Mouse (Mus musculus): Measurements from ENCODE around the gene Chrna4. TPM values are rescaled to one million over a fixed set of nuclear protein-coding genes. Genes with fewer than 3 reads are reported as not detected.

The Chrna4 gene
- polyA plus RNA-seq, 1 experiment from 2014 or later = 0.04 TPM

DNA sequence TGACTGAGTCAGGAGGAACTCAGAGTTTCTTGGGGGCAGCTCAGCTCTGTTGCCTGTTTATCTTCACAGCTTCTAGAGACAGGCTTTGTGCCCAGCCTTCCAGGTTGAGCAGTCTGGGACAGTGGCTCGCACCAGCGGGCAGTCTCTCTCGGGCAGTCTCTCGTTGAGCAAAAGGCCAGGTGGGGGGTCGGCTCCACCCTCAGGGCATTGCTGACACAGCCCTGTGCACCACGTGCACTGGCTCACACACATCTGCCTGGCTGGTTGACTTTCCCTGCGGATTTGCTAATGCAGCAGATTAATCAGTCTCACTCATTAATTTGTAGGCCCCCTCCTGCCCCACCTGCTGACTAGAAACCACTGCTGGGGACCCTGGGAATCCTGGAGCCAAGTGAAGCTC is 1.4 kb downstream of the Chrna4 start:
- WGBS = 13% methylated on average over 7 of the region's 7 CpGs
- H3K9ac ChIP-seq (replicated peaks; ENCODE audit: low read depth) = no peak overlapping the region
- TF ChIP-seq EP300 (IDR thresholded peaks at IDR 0.05) (no peak), CTCF (IDR thresholded peaks at IDR 0.05) (no peak)
- no peak overlapping the region for H3K4me3 ChIP-seq (ENCODE audit: low read depth, low read length)
- no peak overlapping the region for H3K27ac ChIP-seq (ENCODE audit: low read length)
- H3K4me1 ChIP-seq (ENCODE audit: insufficient read depth, low read depth, low read length) = no peaks in the 10 kb centered on the region
- ATAC-seq (no peak), DNase-seq (ENCODE audit: low spot score) (no peak)
- peaks cover 18% of the 10 kb centered on the region for H3K27me3 ChIP-seq (replicated peaks; ENCODE audit: insufficient read depth, low read length)
- no peak overlapping the region for H3K4me2 ChIP-seq (replicated peaks; ENCODE audit: low read depth, low read length)
- no peaks in the 10 kb centered on the region for H3K9me3 ChIP-seq (ENCODE audit: low read length)
- no peaks in the 10 kb centered on the region for H3K36me3 ChIP-seq (ENCODE audit: insufficient read depth, low read length)

DNA sequence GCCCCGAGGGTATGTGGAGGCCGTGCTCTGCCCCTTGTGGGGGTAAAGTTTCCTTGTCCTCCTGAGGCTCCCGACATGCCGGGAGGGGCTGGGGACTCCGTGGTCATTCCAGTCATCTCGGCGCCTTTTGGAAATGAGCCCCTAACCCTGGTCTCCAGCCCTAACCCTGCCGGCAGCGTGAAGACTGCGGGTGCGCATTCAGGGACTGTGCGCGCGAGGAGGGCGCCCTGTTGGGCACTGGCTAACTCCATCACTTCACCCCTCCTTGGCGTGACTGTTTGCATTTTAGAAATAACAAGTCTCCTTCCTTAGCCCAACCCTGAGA is 4.0 kb downstream of the Chrna4 start:
- H3K4me3 ChIP-seq (ENCODE audit: low read depth, low read length) = peak overlapping the region; percentile 36
- TF ChIP-seq CTCF (IDR thresholded peaks at IDR 0.05) = no peak
- TF ChIP-seq EP300 (IDR thresholded peaks at IDR 0.05) = no peak
- no peaks in the 10 kb centered on the region for H3K36me3 ChIP-seq (ENCODE audit: insufficient read depth, low read length)
- under 1% methylated on average over 16 of the region's 16 CpGs for WGBS
- ATAC-seq (no peak), DNase-seq (ENCODE audit: low spot score) (no peak)
- H3K27ac ChIP-seq (ENCODE audit: low read length) = no peak overlapping the region
- no peak overlapping the region for H3K9ac ChIP-seq (replicated peaks; ENCODE audit: low read depth)
- peak overlapping the region; percentile 75 for H3K4me2 ChIP-seq (replicated peaks; ENCODE audit: low read depth, low read length)
- H3K9me3 ChIP-seq (ENCODE audit: low read length) = no peaks in the 10 kb centered on the region
- peaks cover 18% of the 10 kb centered on the region for H3K27me3 ChIP-seq (replicated peaks; ENCODE audit: insufficient read depth, low read length)
- no peaks in the 10 kb centered on the region for H3K4me1 ChIP-seq (ENCODE audit: insufficient read depth, low read depth, low read length)

DNA sequence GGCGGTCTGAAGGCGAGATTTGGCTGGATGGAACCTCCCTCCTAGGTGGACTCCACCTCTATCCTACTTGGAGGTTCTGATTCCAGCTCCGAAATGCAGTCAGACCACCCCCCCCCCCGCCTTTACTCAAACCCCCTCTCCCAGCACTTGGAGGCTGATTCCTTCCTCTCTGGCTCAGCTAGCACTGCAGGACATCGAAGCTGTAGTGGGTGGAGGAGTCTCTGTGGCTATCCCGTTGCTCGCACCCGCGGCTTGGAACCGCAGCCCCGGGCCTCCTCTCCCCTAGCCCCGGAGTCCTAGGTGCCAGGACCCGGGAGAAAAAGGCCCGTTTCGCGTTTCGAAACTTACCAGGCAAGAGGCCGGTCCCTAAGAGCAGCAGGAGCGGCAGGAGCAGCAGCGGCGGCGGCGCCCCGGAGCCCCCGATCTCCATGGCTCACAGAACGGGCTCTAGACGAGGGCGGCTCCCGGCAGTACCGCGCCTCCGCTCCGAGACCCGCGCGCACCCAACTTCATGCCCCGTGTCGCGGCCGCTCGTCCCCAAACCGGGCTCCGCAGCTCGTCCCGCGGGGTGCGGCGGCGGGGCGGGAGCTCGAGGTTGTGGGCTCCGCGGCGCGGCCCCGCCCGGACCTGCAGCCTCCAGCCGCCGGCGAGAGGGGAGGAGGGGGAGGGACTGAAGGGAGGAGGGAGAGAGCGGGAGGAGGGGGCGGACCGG is 4.5 kb downstream of the Chrna4 start:
- Histone ChIP-seq H3K4me2 (replicated peaks; ENCODE audit: low read depth, low read length) (peak overlapping the region; percentile 75), H3K9ac (replicated peaks; ENCODE audit: low read depth) (no peak overlapping the region), H3K27ac (ENCODE audit: low read length) (no peak overlapping the region), H3K4me1 (ENCODE audit: insufficient read depth, low read depth, low read length) (no peaks in the 10 kb centered on the region), H3K27me3 (replicated peaks; ENCODE audit: insufficient read depth, low read length) (peaks cover 18% of the 10 kb centered on the region), H3K4me3 (ENCODE audit: low read depth, low read length) (peak overlapping the region; percentile 36), H3K36me3 (ENCODE audit: insufficient read depth, low read length) (no peaks in the 10 kb centered on the region), H3K9me3 (ENCODE audit: low read length) (no peaks in the 10 kb centered on the region)
- TF ChIP-seq EP300 (IDR thresholded peaks at IDR 0.05) = no peak
- TF ChIP-seq CTCF (IDR thresholded peaks at IDR 0.05) = no peak
- DNase-seq (ENCODE audit: low spot score) = no peak
- 2% methylated on average over 36 of the region's 63 CpGs for WGBS
- no peak for ATAC-seq

DNA sequence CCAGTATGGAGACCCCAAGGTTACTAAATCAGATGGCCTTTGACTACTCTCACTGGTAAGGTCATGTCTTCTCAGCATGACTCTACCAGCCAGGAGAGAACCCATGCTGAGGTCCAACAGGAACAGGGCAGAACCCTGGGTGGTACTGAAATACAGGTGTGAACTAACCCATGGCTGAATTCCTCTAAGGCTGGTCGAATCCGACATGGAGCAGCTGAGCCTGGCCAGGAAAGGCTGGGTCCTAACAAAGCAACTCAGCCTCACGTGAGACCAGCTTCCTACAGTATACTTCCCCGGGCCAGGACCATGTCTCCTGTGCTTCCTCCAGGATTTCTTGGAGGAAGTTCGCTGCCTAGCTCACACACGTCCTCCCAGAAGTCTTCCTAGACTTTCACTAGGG is 6.8 kb downstream of the Chrna4 start:
- ATAC-seq (no peak), DNase-seq (ENCODE audit: low spot score) (no peak)
- Histone ChIP-seq H3K9me3 (ENCODE audit: low read length) (no peaks in the 10 kb centered on the region), H3K27ac (ENCODE audit: low read length) (no peak overlapping the region), H3K4me3 (ENCODE audit: low read depth, low read length) (no peak overlapping the region), H3K4me1 (ENCODE audit: insufficient read depth, low read depth, low read length) (no peaks in the 10 kb centered on the region), H3K27me3 (replicated peaks; ENCODE audit: insufficient read depth, low read length) (peaks cover 18% of the 10 kb centered on the region), H3K4me2 (replicated peaks; ENCODE audit: low read depth, low read length) (no peak overlapping the region), H3K9ac (replicated peaks; ENCODE audit: low read depth) (no peak overlapping the region), H3K36me3 (ENCODE audit: insufficient read depth, low read length) (no peaks in the 10 kb centered on the region)
- 57% methylated on average over 6 of the region's 6 CpGs for WGBS
- TF ChIP-seq EP300 (IDR thresholded peaks at IDR 0.05) (no peak), CTCF (IDR thresholded peaks at IDR 0.05) (no peak)

DNA sequence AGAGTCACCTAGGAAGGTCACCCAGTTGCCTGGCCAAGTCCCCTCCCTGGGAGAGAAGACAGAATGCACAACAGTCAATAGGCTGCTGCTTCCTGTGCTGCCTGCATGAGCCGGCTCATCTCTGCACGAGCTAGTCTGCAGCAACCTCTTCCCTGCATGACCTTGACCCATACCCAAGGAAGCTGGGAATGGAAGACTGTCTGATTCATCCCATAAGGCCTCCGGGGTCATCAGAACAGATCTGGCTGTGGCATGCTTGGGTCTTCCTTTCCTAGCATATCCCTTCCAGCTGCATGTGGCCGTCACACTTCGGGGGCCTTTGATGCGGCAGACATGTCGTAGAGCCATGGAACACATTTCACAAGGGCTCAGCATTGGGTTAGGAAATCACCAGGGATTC is 8.2 kb downstream of the Chrna4 start:
- Histone ChIP-seq H3K27me3 (replicated peaks; ENCODE audit: insufficient read depth, low read length) (peaks cover 18% of the 10 kb centered on the region), H3K9me3 (ENCODE audit: low read length) (no peaks in the 10 kb centered on the region), H3K4me3 (ENCODE audit: low read depth, low read length) (no peak overlapping the region), H3K4me2 (replicated peaks; ENCODE audit: low read depth, low read length) (no peak overlapping the region), H3K9ac (replicated peaks; ENCODE audit: low read depth) (no peak overlapping the region), H3K4me1 (ENCODE audit: insufficient read depth, low read depth, low read length) (no peaks in the 10 kb centered on the region), H3K36me3 (ENCODE audit: insufficient read depth, low read length) (no peaks in the 10 kb centered on the region), H3K27ac (ENCODE audit: low read length) (no peak overlapping the region)
- 75% methylated on average over 7 of the region's 7 CpGs for WGBS
- no peak for DNase-seq (ENCODE audit: low spot score)
- TF ChIP-seq CTCF (IDR thresholded peaks at IDR 0.05) (no peak), EP300 (IDR thresholded peaks at IDR 0.05) (no peak)
- ATAC-seq = no peak

DNA sequence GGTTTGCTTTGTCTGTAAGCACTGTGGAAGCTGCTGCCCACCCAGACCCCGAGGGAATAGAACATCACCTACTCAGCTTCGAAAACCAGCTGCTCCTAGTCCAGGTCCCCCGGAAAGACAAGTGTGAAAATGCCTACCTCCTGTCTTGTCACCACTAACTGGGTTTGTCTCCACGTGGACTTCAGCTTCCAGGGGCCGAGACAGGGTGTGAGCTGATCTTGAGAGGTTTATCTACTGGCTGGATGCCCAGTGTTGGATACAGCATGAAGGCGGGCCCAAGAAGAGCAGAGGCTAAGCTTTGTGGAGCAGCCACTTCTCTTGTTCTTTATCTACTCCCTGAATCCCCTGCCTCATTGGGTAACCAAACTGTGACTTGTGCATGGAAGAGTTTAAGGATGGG is 10.0 kb downstream of the Chrna4 start:
- 31% methylated on average over 6 of the region's 6 CpGs for WGBS
- peaks cover 6% of the 10 kb centered on the region; the same call in 1 of the 2 replicates for H3K27me3 ChIP-seq (replicated peaks; ENCODE audit: insufficient read depth, low read length)
- no peak overlapping the region for H3K9ac ChIP-seq (replicated peaks; ENCODE audit: low read depth)
- no peaks in the 10 kb centered on the region for H3K4me1 ChIP-seq (ENCODE audit: insufficient read depth, low read depth, low read length)
- H3K4me3 ChIP-seq (ENCODE audit: low read depth, low read length) = no peak overlapping the region
- H3K27ac ChIP-seq (ENCODE audit: low read length) = no peak overlapping the region
- H3K9me3 ChIP-seq (ENCODE audit: low read length) = no peaks in the 10 kb centered on the region
- DNase-seq (ENCODE audit: low spot score) (peak; percentile 35), ATAC-seq (no peak)
- no peak overlapping the region for H3K4me2 ChIP-seq (replicated peaks; ENCODE audit: low read depth, low read length)
- no peaks in the 10 kb centered on the region for H3K36me3 ChIP-seq (ENCODE audit: insufficient read depth, low read length)
- TF ChIP-seq CTCF (IDR thresholded peaks at IDR 0.05) = no peak
- TF ChIP-seq EP300 (IDR thresholded peaks at IDR 0.05) = no peak

DNA sequence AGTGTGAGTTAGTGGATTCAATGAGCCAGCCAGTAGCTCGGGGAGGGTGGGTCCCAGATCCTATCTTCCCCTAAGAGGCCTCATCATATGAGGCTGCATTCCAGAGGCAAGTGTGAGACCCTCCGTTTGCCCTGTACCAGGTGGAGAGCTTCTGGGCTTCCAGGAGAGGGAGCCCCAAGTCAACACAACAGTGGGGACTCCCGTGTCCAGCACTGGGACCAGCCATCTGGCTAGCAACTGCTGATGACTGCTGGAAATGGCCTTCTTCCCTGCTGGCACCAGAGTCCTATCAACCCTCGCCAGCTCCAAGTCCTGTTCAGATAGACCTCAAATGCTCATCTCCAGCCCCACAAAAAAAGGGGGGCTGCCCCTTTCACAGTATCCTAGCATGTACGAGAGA is 10.9 kb downstream of the Chrna4 start:
- H3K9ac ChIP-seq (replicated peaks; ENCODE audit: low read depth) = no peak overlapping the region
- no peaks in the 10 kb centered on the region for H3K27me3 ChIP-seq (replicated peaks; ENCODE audit: insufficient read depth, low read length)
- H3K4me1 ChIP-seq (ENCODE audit: insufficient read depth, low read depth, low read length) = no peaks in the 10 kb centered on the region
- peak; percentile 43 for TF ChIP-seq CTCF (IDR thresholded peaks at IDR 0.05)
- TF ChIP-seq EP300 (IDR thresholded peaks at IDR 0.05) = no peak
- H3K9me3 ChIP-seq (ENCODE audit: low read length) = no peaks in the 10 kb centered on the region
- ATAC-seq (no peak), DNase-seq (ENCODE audit: low spot score) (no peak)
- 41% methylated on average over 5 of the region's 5 CpGs for WGBS
- no peaks in the 10 kb centered on the region for H3K36me3 ChIP-seq (ENCODE audit: insufficient read depth, low read length)
- no peak overlapping the region for H3K4me2 ChIP-seq (replicated peaks; ENCODE audit: low read depth, low read length)
- H3K4me3 ChIP-seq (ENCODE audit: low read depth, low read length) = no peak overlapping the region
- no peak overlapping the region for H3K27ac ChIP-seq (ENCODE audit: low read length)

Measured in lung, postnatal 0 days (tissue).